9 mouse cellular contexts compared by ENCODE assay signal in genomic region chr14:24035486-24036207, GRCm38 (mm10). TPM values are rescaled to one million over a fixed set of nuclear protein-coding genes. Genes with fewer than 3 reads are reported as not detected.
DNase-seq lines count a peak whose midpoint lies in the region.
"Had no signal": no experiment of that assay in that cellular context is flagged by ENCODE, and none has a peak within 500 bp of the region (broad histone marks: within the 10 kb centered on the region; RNA-seq: fewer than 3 reads in every experiment).

No protein-coding gene starts in this region.

- peak; percentile 45 to 76 for DNase-seq in adrenal gland, adult (ENCODE audit: inconsistent age in 2 of 2, low spot score in 1 of 2)
- DNase-seq in adrenal gland, postnatal 4 days (ENCODE audit: low spot score in 2 of 2): no peak
- peak; percentile 21 for DNase-seq in Muller cell, postnatal 12 days (ENCODE audit: inconsistent ontology term)
- DNase-seq in cerebellum, adult 9-10 months: peak; percentile 30
- peak; percentile 38 for DNase-seq in gastrocnemius, postnatal 14 days
- no peak for DNase-seq in liver
- DNase-seq in layer of hippocampus, adult 11-12 months (ENCODE audit: low spot score): no peak
- no peak for DNase-seq in lung, postnatal 10 days

- intact Hi-C loops in gastrocnemius, postnatal 14 days (cut with DNase I; ENCODE audit: low total_unique reads): no loop called here

RNA-seq across cellular contexts. Expression of gene Kcnma1, which starts 21.4 kb away (rescaled TPM):
- total RNA-seq in adrenal gland, postnatal 4 days (2021): 10 to 100 TPM; 54.2 to 57.4 TPM
- total RNA-seq in gastrocnemius, postnatal 14 days (2021): 10 to 100 TPM; 35.5 to 50.7 TPM
- total RNA-seq: MEL had no signal

Comparison
In these comparisons a context has a peak if more than half of its experiments do, and no peak if none do; other contexts are left out.
1. DNase-seq: peak in adrenal gland, adult (2 of 2), Muller cell, postnatal 12 days (single experiment), cerebellum, adult 9-10 months (single experiment) and gastrocnemius, postnatal 14 days (single experiment); none in adrenal gland, postnatal 4 days (0 of 2), liver (single experiment), layer of hippocampus, adult 11-12 months (single experiment) and lung, postnatal 10 days (single experiment).